Mouse (Mus musculus) midbrain, embryonic 12.5 days (tissue): ENCODE data around the gene Tmem262. TPM values are rescaled to one million over a fixed set of nuclear protein-coding genes. Genes with fewer than 3 reads are reported as not detected.

Experiments
- ATAC-seq: fragments of 200-750 bp; cut with Nextera tagmentation; 2 replicates; pipeline ENCODE4 v1.8.0; 2017; ENCODE audit warnings: low read depth, moderate TSS enrichment, moderate library complexity; ENCODE audit not compliant: low FRiP score
- H3K27ac ChIP-seq: fragments of 300-500 bp; sonication (generic); replicated peaks from 2 replicates; pipeline ENCODE4 v1.5.1; 2016; ENCODE audit warnings: mild to moderate bottlenecking
- H3K27me3 ChIP-seq: fragments of 300-500 bp; sonication (generic); 2 replicates; pipeline ENCODE4 v1.6.1; 2016; ENCODE audit warnings: mild to moderate bottlenecking
- H3K36me3 ChIP-seq: fragments of 300-500 bp; sonication (generic); 2 replicates; pipeline ENCODE4 v1.6.1; 2016
- H3K4me1 ChIP-seq: fragments of 300-500 bp; sonication (generic); 2 replicates; pipeline ENCODE4 v1.6.1; 2016
- H3K4me2 ChIP-seq: fragments of 300-500 bp; sonication (generic); replicated peaks from 2 replicates; pipeline ENCODE4 v1.6.1; 2016; ENCODE audit warnings: mild to moderate bottlenecking, moderate library complexity
- H3K4me3 ChIP-seq: fragments of 300-500 bp; sonication (generic); 2 replicates; pipeline ENCODE4 v1.5.1; 2016; ENCODE audit warnings: mild to moderate bottlenecking
- H3K9ac ChIP-seq: fragments of 300-500 bp; sonication (generic); replicated peaks from 2 replicates; pipeline ENCODE4 v1.6.1; 2016; ENCODE audit warnings: mild to moderate bottlenecking, moderate library complexity
- H3K9me3 ChIP-seq: fragments of 300-500 bp; sonication (generic); 2 replicates; pipeline ENCODE4 v1.6.1; 2016; ENCODE audit warnings: mild to moderate bottlenecking
- WGBS: fragments of 180-500 bp; shearing (Covaris S2); methylation state at CpG from one replicate; pipeline ENCODE4 v1.1.7; 2016; 5-methylcytosine and 5-hydroxymethylcytosine counted together
- polyA plus RNA-seq: library from polyadenylated mRNA; unstranded; fragments of >200 nt; fragmentation: Nextera tagmentation; extraction: Ambion mirVana; gene quantifications from 2 replicates; pipeline ENCODE4 v1.2.1, GENCODE M21; 2016

The Tmem262 gene
- polyA plus RNA-seq, 1 experiment from 2014 or later: not detected

- Histone ChIP-seq H3K4me3 (peak overlapping the region; percentile 69), H3K4me1 (peaks cover 43% of the 10 kb centered on the region), H3K27ac (no peak overlapping the region), H3K27me3 (no peaks in the 10 kb centered on the region), H3K9ac (peak overlapping the region; percentile 86; the same call in 1 of the 2 replicates), H3K9me3 (no peaks in the 10 kb centered on the region), H3K4me2 (peak overlapping the region; percentile 99), H3K36me3 (peaks cover 13% of the 10 kb centered on the region)
- 70% methylated on average over 5 of the region's 5 CpGs for WGBS
- no peak for ATAC-seq
These were observed 17.4 kb upstream of the Tmem262 start for GRCm38 (mm10) chr19:6062418-6062817.

GRCm38 (mm10) chr19:6063081-6063480 lies 16.8 kb upstream of the Tmem262 start:
- ATAC-seq: no peak
- H3K9ac ChIP-seq: no peak overlapping the region
- peak overlapping the region; percentile 69; the same call in 1 of the 2 replicates for H3K4me3 ChIP-seq

GRCm38 (mm10) chr19:6066571-6066970 lies 13.3 kb upstream of the Tmem262 start:
- 0 out of 2 replicates have a peak, but pooled peaks have one; percentile 2 for ATAC-seq
- peak overlapping the region; percentile 88 for H3K27ac ChIP-seq
- no peaks in the 10 kb centered on the region for H3K27me3 ChIP-seq
- peaks cover 37% of the 10 kb centered on the region for H3K4me1 ChIP-seq
- H3K4me3 ChIP-seq: peak overlapping the region; percentile 56
- H3K9me3 ChIP-seq: no peaks in the 10 kb centered on the region
- 47% methylated on average over 5 of the region's 5 CpGs for WGBS
- peaks cover 29% of the 10 kb centered on the region for H3K36me3 ChIP-seq
- peak overlapping the region; percentile 93 for H3K4me2 ChIP-seq
- H3K9ac ChIP-seq: peak overlapping the region; percentile 75

More at GRCm38 (mm10) chr19:6063081-6063480, 16.8 kb upstream of the Tmem262 start:
- Histone ChIP-seq H3K4me1 (peaks cover 47% of the 10 kb centered on the region), H3K36me3 (peaks cover 13% of the 10 kb centered on the region), H3K4me2 (0 out of 2 replicates have a peak overlapping the region, but pooled peaks have one; percentile 99), H3K9me3 (no peaks in the 10 kb centered on the region), H3K27me3 (no peaks in the 10 kb centered on the region), H3K27ac (no peak overlapping the region)
- 87% methylated on average over 6 of the region's 6 CpGs for WGBS

GRCm38 (mm10) chr19:6067011-6067723 lies 12.7 kb upstream of the Tmem262 start:
- Histone ChIP-seq H3K9ac (peak overlapping the region; percentile 75), H3K9me3 (no peaks in the 10 kb centered on the region), H3K4me3 (peak overlapping the region; percentile 56), H3K27ac (peak overlapping the region; percentile 88), H3K4me1 (peaks cover 31% of the 10 kb centered on the region), H3K36me3 (peaks cover 30% of the 10 kb centered on the region), H3K4me2 (peak overlapping the region; percentile 93), H3K27me3 (no peaks in the 10 kb centered on the region)
- under 1% methylated on average over 30 of the region's 30 CpGs for WGBS
- ATAC-seq: peak; percentile 71

- Histone ChIP-seq H3K9me3 (no peaks in the 10 kb centered on the region), H3K27me3 (no peaks in the 10 kb centered on the region), H3K36me3 (peaks cover 30% of the 10 kb centered on the region), H3K27ac (peak within 1 kb of the TSS; percentile 88), H3K4me2 (peak within 1 kb of the TSS; percentile 93), H3K4me1 (peaks cover 24% of the 10 kb centered on the region), H3K4me3 (peak within 1 kb of the TSS; percentile 56), H3K9ac (peak within 1 kb of the TSS; percentile 75)
- peak; percentile 92 for ATAC-seq
- 9% methylated on average over 33 of the region's 33 CpGs for WGBS
These were observed 12.0 kb upstream of the Tmem262 start, which contains the start of gene Tm7sf2 for GRCm38 (mm10) chr19:6067724-6068415. Gene Tm7sf2, minus strand, starts transcription at chr19:6068373.

GRCm38 (mm10) chr19:6068951-6069350 lies 10.9 kb upstream of the Tmem262 start:
- H3K9ac ChIP-seq: no peak overlapping the region
- H3K36me3 ChIP-seq: peaks cover 33% of the 10 kb centered on the region
- no peak for ATAC-seq
- H3K27me3 ChIP-seq: no peaks in the 10 kb centered on the region
- H3K4me3 ChIP-seq: no peak overlapping the region
- H3K4me2 ChIP-seq: no peak overlapping the region
- no peaks in the 10 kb centered on the region for H3K9me3 ChIP-seq
- no peak overlapping the region for H3K27ac ChIP-seq
- WGBS: 85% methylated on average over 4 of the region's 4 CpGs
- peaks cover 20% of the 10 kb centered on the region for H3K4me1 ChIP-seq

GRCm38 (mm10) chr19:6069851-6070250 lies 10.0 kb upstream of the Tmem262 start:
- Histone ChIP-seq H3K9ac (no peak overlapping the region), H3K4me1 (peaks cover 20% of the 10 kb centered on the region), H3K4me3 (no peak overlapping the region), H3K4me2 (no peak overlapping the region), H3K9me3 (no peaks in the 10 kb centered on the region), H3K36me3 (peaks cover 41% of the 10 kb centered on the region), H3K27ac (no peak overlapping the region), H3K27me3 (no peaks in the 10 kb centered on the region)
- 90% methylated on average over 10 of the region's 10 CpGs for WGBS
- ATAC-seq: no peak

GRCm38 (mm10) chr19:6070571-6071250 lies 9.1 kb upstream of the Tmem262 start:
- 92% methylated on average over 31 of the region's 31 CpGs for WGBS
- no peak overlapping the region for H3K9ac ChIP-seq
- H3K4me2 ChIP-seq: no peak overlapping the region
- H3K4me3 ChIP-seq: no peak overlapping the region
- no peak overlapping the region for H3K27ac ChIP-seq
- peaks cover 44% of the 10 kb centered on the region for H3K36me3 ChIP-seq
- no peaks in the 10 kb centered on the region for H3K27me3 ChIP-seq
- H3K4me1 ChIP-seq: peaks cover 23% of the 10 kb centered on the region
- no peak for ATAC-seq
- H3K9me3 ChIP-seq: no peaks in the 10 kb centered on the region

- Histone ChIP-seq H3K4me1 (peaks cover 25% of the 10 kb centered on the region), H3K4me3 (no peak overlapping the region), H3K9me3 (no peaks in the 10 kb centered on the region), H3K27me3 (no peaks in the 10 kb centered on the region), H3K4me2 (no peak overlapping the region), H3K27ac (no peak overlapping the region), H3K36me3 (peaks cover 44% of the 10 kb centered on the region), H3K9ac (no peak overlapping the region)
- ATAC-seq: no peak
- 96% methylated on average over 19 of the region's 19 CpGs for WGBS
These were observed 8.6 kb upstream of the Tmem262 start for GRCm38 (mm10) chr19:6071261-6071660.

GRCm38 (mm10) chr19:6073889-6074288 lies 5.9 kb upstream of the Tmem262 start:
- Histone ChIP-seq H3K27me3 (no peaks in the 10 kb centered on the region), H3K4me3 (no peak overlapping the region), H3K9ac (no peak overlapping the region), H3K9me3 (no peaks in the 10 kb centered on the region), H3K27ac (no peak overlapping the region), H3K4me2 (no peak overlapping the region), H3K36me3 (peaks cover 42% of the 10 kb centered on the region), H3K4me1 (peaks cover 17% of the 10 kb centered on the region)
- WGBS: 92% methylated on average over 5 of the region's 5 CpGs
- no peak for ATAC-seq

- peak within 1 kb of the TSS; percentile 91 for H3K4me2 ChIP-seq
- H3K4me3 ChIP-seq: peak within 1 kb of the TSS; percentile 80
- whole genome bisulfite sequencing: 1% methylated on average over 33 of the region's 33 CpGs
- H3K27me3 ChIP-seq: no peaks in the 10 kb centered on the region
- peaks cover 17% of the 10 kb centered on the region for H3K4me1 ChIP-seq
- peak; percentile 86 for ATAC-seq
- peak within 1 kb of the TSS; percentile 82 for H3K9ac ChIP-seq
- H3K9me3 ChIP-seq: no peaks in the 10 kb centered on the region
- peaks cover 36% of the 10 kb centered on the region for H3K36me3 ChIP-seq
- H3K27ac ChIP-seq: peak within 1 kb of the TSS; percentile 85
These were observed 3.1 kb upstream of the Tmem262 start, which contains the start of gene Vps51 for GRCm38 (mm10) chr19:6076564-6077393. Gene Vps51, minus strand, starts transcription at chr19:6077231.
